Mouse (Mus musculus) olfactory bulb, adult 2 months (tissue): ENCODE data around the gene Myl12a.

Experiments
- CTCF ChIP-seq: fragments of 200-500 bp; IDR thresholded peaks from 2 replicates; pipeline ENCODE4 v1.5.1; 2012; ENCODE audit warnings: low read depth, mild to moderate bottlenecking, low read length, moderate library complexity; ENCODE audit not compliant: insufficient read depth
- POLR2A ChIP-seq: fragments of 200-500 bp; IDR thresholded peaks from 2 replicates; pipeline ENCODE4 v1.6.1; 2012; ENCODE audit warnings: mild to moderate bottlenecking, low read depth, low read length, moderate library complexity; ENCODE audit not compliant: insufficient read depth

GRCm38 (mm10) chr17:70985501-70986354 lies 16.9 kb downstream of the Myl12a start:
- no peak for TF ChIP-seq CTCF
- TF ChIP-seq POLR2A = no peak
